Mouse (Mus musculus): ENCODE data around the gene Snrnp27. TPM values are rescaled to one million over a fixed set of nuclear protein-coding genes. Genes with fewer than 3 reads are reported as not detected.

Gene Snrnp27
- total and polyA plus RNA-seq, 3 experiments = 84.4 to 193 (median 87.0) TPM

- Histone ChIP-seq H3K27me3 (ENCODE audit: insufficient read depth, low read length) (no peaks in the 10 kb centered on the region), H3K4me3 (ENCODE audit: low read depth, low read length) (no peak overlapping the region), H3K4me1 (ENCODE audit: insufficient read depth, low read depth, low read length) (peaks cover 57% of the 10 kb centered on the region), H3K9me3 (replicated peaks) (no peaks in the 10 kb centered on the region), H3K36me3 (replicated peaks) (no peaks in the 10 kb centered on the region)
- ATAC-seq (ENCODE audit: extremely low read depth, insufficient number of reproducible peaks, low FRiP score, poor library complexity, severe bottlenecking) (peak; percentile 47; the same call in 1 of the 2 replicates), DNase-seq (ENCODE audit: low spot score) (no peak)
- TF ChIP-seq CTCF (IDR thresholded peaks at IDR 0.05; ENCODE audit: low read depth, low read length) (no peak), TAL1 (conservative IDR thresholded peaks at IDR 0.05; ENCODE audit: low read depth, low read length) (peak; percentile 53)
These were observed 47.0 kb downstream of the Snrnp27 start for GRCm38 (mm10) chr6:86637171-86637835.

DNA sequence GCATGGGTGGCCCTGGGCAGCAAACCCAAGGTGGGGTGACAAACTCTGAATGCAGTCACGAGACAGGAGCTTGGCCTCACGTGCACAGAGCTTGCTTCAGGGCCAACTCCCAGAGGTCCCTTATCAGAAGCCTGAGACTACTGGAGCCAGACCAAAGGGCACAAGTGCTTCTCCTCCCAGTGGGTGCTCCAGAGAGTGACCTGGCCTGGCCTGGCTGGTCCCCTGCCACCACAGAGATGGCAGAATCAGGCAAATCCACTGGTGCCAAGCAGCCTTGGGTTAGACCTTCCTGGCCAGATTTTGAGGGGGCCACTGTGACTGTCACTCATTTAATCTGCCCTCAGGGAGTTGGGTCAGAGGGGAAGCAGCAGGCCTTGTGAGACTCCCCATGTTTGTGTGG is 47.8 kb downstream of the Snrnp27 start:
- ATAC-seq (ENCODE audit: extremely low read depth, insufficient number of reproducible peaks, low FRiP score, poor library complexity, severe bottlenecking) (0 out of 2 replicates have a peak, but pooled peaks have one; percentile 29), DNase-seq (ENCODE audit: low spot score) (no peak)
- Histone ChIP-seq H3K4me3 (ENCODE audit: low read depth, low read length) (peak overlapping the region; percentile 11; the same call in 1 of the 2 replicates), H3K27me3 (ENCODE audit: insufficient read depth, low read length) (peaks cover 4% of the 10 kb centered on the region; the same call in 1 of the 2 replicates), H3K4me1 (ENCODE audit: insufficient read depth, low read depth, low read length) (peaks cover 52% of the 10 kb centered on the region), H3K9me3 (replicated peaks) (no peaks in the 10 kb centered on the region), H3K36me3 (replicated peaks) (no peaks in the 10 kb centered on the region)
- TF ChIP-seq GATA1 (IDR thresholded peaks at IDR 0.05; ENCODE audit: borderline replicate concordance, low read length) (no peak), GATA2 (IDR thresholded peaks at IDR 0.05; ENCODE audit: borderline replicate concordance, low read depth, low read length) (no peak), TAL1 (conservative IDR thresholded peaks at IDR 0.05; ENCODE audit: low read depth, low read length) (no peak), POLR2AphosphoS5 (IDR thresholded peaks at IDR 0.05; ENCODE audit: insufficient replicate concordance, low read depth, low read length) (no peak), CTCF (IDR thresholded peaks at IDR 0.05; ENCODE audit: low read depth, low read length) (no peak)

DNA sequence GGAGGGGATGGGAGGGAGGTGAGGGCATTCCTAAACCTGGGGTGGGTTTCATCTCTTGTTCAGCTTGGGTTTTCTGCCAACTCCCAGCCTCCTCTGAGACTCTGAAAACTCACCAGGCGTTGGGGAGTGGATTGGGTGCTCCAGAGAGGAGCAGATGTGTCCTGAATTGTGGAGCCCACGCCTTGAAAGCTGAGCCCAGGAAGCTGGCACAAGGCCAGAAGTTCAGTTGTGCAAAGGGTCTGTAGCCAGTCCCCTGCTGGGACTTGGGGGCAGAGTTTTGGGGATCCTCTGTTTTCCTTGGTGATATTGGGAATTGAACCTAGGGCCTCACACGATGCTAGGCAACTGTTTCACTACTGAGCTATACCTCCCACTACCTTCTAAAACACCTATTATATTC is 54.2 kb downstream of the Snrnp27 start:
- H3K4me1 ChIP-seq (ENCODE audit: insufficient read depth, low read depth, low read length) = peaks cover 8% of the 10 kb centered on the region
- ATAC-seq (ENCODE audit: extremely low read depth, insufficient number of reproducible peaks, low FRiP score, poor library complexity, severe bottlenecking) (no peak), DNase-seq (ENCODE audit: low spot score) (no peak)
- H3K27me3 ChIP-seq (ENCODE audit: insufficient read depth, low read length) = peaks cover 41% of the 10 kb centered on the region
- no peak overlapping the region for H3K4me3 ChIP-seq (ENCODE audit: low read depth, low read length)
- TF ChIP-seq GATA1 (IDR thresholded peaks at IDR 0.05; ENCODE audit: borderline replicate concordance, low read length) (no peak), TAL1 (conservative IDR thresholded peaks at IDR 0.05; ENCODE audit: low read depth, low read length) (no peak), POLR2AphosphoS5 (IDR thresholded peaks at IDR 0.05; ENCODE audit: insufficient replicate concordance, low read depth, low read length) (no peak), GATA2 (IDR thresholded peaks at IDR 0.05; ENCODE audit: borderline replicate concordance, low read depth, low read length) (no peak), CTCF (IDR thresholded peaks at IDR 0.05; ENCODE audit: low read depth, low read length) (no peak)
- H3K9me3 ChIP-seq (replicated peaks) = no peaks in the 10 kb centered on the region
- no peaks in the 10 kb centered on the region for H3K36me3 ChIP-seq (replicated peaks)

- TF ChIP-seq GATA2 (IDR thresholded peaks at IDR 0.05; ENCODE audit: borderline replicate concordance, low read depth, low read length) (no peak), TAL1 (conservative IDR thresholded peaks at IDR 0.05; ENCODE audit: low read depth, low read length) (no peak), GATA1 (IDR thresholded peaks at IDR 0.05; ENCODE audit: borderline replicate concordance, low read length) (no peak), POLR2AphosphoS5 (IDR thresholded peaks at IDR 0.05; ENCODE audit: insufficient replicate concordance, low read depth, low read length) (no peak), CTCF (IDR thresholded peaks at IDR 0.05; ENCODE audit: low read depth, low read length) (no peak)
- H3K9me3 ChIP-seq (replicated peaks) = no peaks in the 10 kb centered on the region
- peaks cover 8% of the 10 kb centered on the region for H3K4me1 ChIP-seq (ENCODE audit: insufficient read depth, low read depth, low read length)
- no peak for ATAC-seq (ENCODE audit: extremely low read depth, insufficient number of reproducible peaks, low FRiP score, poor library complexity, severe bottlenecking)
- H3K27me3 ChIP-seq (ENCODE audit: insufficient read depth, low read length) = peaks cover 61% of the 10 kb centered on the region
- H3K36me3 ChIP-seq (replicated peaks) = no peaks in the 10 kb centered on the region
- no peak within 1 kb of the TSS for H3K4me3 ChIP-seq (ENCODE audit: low read depth, low read length)
- DNase-seq (ENCODE audit: low spot score) = no peak
These were observed 56.4 kb downstream of the Snrnp27 start, which contains the start of gene Asprv1 for GRCm38 (mm10) chr6:86627946-86628345. Asprv1 (plus strand) TSS chr6:86628164.

Other genes with a start within 250 kb of the Snrnp27 start
- gene C87436, start 246.1 kb downstream of the Snrnp27 start, total RNA-seq (2014; fragmentation: Nextera tagmentation) = 33.0 and 37.6 TPM in 2 replicates
- 22.3 and 23.2 TPM in 2 replicates for gene C87436, start 246.1 kb downstream of the Snrnp27 start, total RNA-seq (2017)
- 4.4 and 7.0 TPM in 2 replicates for gene C87436, start 246.1 kb downstream of the Snrnp27 start, polyA plus RNA-seq (2012)
- 190 and 191 TPM in 2 replicates for gene Pcbp1, start 158.2 kb downstream of the Snrnp27 start, total RNA-seq (2014; fragmentation: Nextera tagmentation)
- gene Pcbp1, start 158.2 kb downstream of the Snrnp27 start, total RNA-seq (2017) = 94.9 and 101 TPM in 2 replicates
- 1,039 and 1,367 TPM in 2 replicates for gene Pcbp1, start 158.2 kb downstream of the Snrnp27 start, polyA plus RNA-seq (2012)
- not detected in 2 replicates for gene Asprv1, start 56.4 kb downstream of the Snrnp27 start, total RNA-seq (2014; fragmentation: Nextera tagmentation)
- 0.23 and 0.33 TPM in 2 replicates for gene Asprv1, start 56.4 kb downstream of the Snrnp27 start, total RNA-seq (2017)
- not detected in 2 replicates for gene Asprv1, start 56.4 kb downstream of the Snrnp27 start, polyA plus RNA-seq (2012)
- gene Mxd1, start 15.4 kb downstream of the Snrnp27 start, total RNA-seq (2014; fragmentation: Nextera tagmentation) = 47.4 and 72.4 TPM in 2 replicates
- gene Mxd1, start 15.4 kb downstream of the Snrnp27 start, total RNA-seq (2017) = 104 and 116 TPM in 2 replicates
- gene Mxd1, start 15.4 kb downstream of the Snrnp27 start, polyA plus RNA-seq (2012) = 4.8 and 6.6 TPM in 2 replicates
- 20.5 and 23.6 TPM in 2 replicates for gene Gmcl1, start 48.9 kb upstream of the Snrnp27 start, total RNA-seq (2014; fragmentation: Nextera tagmentation)
- gene Gmcl1, start 48.9 kb upstream of the Snrnp27 start, total RNA-seq (2017) = 18.3 and 21.3 TPM in 2 replicates
- 17.6 and 22.7 TPM in 2 replicates for gene Gmcl1, start 48.9 kb upstream of the Snrnp27 start, polyA plus RNA-seq (2012)
- 0.68 and 3.5 TPM in 2 replicates for gene Anxa4, start 109.1 kb upstream of the Snrnp27 start, total RNA-seq (2014; fragmentation: Nextera tagmentation)
- 12.0 and 15.6 TPM in 2 replicates for gene Anxa4, start 109.1 kb upstream of the Snrnp27 start, total RNA-seq (2017)
- 1.0 TPM in 2 replicates for gene Anxa4, start 109.1 kb upstream of the Snrnp27 start, polyA plus RNA-seq (2012)
- gene Aak1, start 165.0 kb upstream of the Snrnp27 start, total RNA-seq (2014; fragmentation: Nextera tagmentation) = 181 and 183 TPM in 2 replicates
- gene Aak1, start 165.0 kb upstream of the Snrnp27 start, total RNA-seq (2017) = 14.6 and 15.8 TPM in 2 replicates
- gene Aak1, start 165.0 kb upstream of the Snrnp27 start, polyA plus RNA-seq (2012) = 36.3 and 41.0 TPM in 2 replicates

Measured in G1E (cell line).